Mouse (Mus musculus): ENCODE measurements around the gene Sh3bp2. TPM values are rescaled to one million over a fixed set of nuclear protein-coding genes. Genes with fewer than 3 reads are reported as not detected.

The Sh3bp2 gene
- polyA plus RNA-seq (2012; ENCODE audit: low replicate concordance): 90.1 and 98.1 TPM in 2 replicates

DNA sequence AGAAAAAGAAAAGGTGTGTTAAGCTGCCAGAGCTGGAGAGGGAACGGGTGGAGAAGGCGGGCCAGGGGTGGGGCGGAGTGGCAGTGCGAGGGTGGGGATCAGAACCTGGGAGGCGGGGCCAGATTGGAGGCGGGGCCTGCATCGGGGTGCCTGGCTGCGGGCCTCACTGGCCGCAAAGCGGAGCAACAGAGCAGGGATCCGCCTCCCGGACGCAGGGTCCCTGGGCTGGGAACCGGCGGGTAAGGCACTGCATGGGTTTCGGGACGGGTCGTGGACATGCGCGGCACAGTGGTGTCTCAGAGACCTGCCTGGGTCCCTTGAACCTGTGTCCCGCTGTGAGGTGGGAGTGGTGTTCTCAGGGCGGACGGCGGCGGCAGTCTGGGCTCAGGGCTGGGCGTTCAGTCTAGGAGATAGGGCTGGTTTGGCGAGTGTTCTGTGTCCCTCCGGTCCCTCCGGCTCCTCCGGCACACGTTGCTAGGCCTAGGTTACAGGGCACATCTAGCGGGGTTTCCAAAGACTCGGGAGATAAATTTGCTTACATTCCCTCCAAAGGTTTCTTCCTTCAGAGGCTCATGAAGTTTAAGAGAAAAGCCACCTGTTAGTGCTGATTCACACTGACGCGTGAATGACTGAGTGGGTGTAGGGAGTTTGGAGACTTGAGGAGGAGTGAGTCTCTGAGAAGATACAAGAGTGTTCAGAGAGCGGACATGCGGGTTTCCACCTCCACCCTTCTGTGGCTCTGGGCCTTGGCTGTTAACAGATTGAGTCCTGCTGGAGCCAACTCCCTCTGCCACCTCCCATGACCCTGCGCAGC, at the start of gene Sh3bp2:
Gene Sh3bp2, plus strand, starts transcription at position 176 of the 814 bp plus-strand sequence.

DNA sequence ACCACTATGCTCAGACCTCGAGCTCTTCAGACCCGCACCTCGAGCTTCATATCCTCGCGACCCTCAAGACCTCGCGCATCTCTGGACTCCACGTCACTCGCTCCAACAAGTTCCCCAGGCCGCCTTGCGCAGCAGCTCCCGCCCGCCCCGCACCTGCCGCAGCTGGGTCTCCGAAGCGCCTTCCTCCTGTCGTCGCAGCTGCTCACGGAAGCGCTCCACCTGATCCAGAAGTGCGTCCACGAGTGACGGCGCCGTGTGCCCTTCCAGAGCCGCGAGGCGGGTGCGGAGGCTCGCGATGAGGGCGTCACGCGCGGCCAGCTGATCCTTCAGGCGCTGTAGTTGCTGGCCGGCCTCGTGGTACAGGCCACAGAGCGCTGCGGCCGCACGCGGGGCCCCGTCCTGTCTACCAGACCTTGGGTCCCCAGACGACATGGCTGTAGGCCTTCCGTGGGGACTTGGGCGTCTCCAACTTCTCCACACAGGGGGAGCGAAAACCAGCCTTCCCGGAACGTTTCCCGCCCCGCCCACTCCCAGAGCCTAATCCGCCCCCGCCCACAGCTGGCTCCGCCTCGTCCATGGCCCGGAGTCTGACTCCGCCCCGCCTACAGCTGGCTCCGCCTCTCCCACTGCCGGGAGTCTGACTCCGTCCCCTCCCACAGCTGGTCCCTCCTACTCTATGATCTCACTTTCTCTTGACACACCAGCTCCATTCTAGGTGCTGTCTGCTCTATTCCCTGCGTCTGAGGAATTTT, 12.0 kb upstream of the Sh3bp2 start, which contains the start of gene Tnip2:
Gene Tnip2, minus strand, starts transcription at position 526 of the 752 bp plus-strand sequence.

DNA sequence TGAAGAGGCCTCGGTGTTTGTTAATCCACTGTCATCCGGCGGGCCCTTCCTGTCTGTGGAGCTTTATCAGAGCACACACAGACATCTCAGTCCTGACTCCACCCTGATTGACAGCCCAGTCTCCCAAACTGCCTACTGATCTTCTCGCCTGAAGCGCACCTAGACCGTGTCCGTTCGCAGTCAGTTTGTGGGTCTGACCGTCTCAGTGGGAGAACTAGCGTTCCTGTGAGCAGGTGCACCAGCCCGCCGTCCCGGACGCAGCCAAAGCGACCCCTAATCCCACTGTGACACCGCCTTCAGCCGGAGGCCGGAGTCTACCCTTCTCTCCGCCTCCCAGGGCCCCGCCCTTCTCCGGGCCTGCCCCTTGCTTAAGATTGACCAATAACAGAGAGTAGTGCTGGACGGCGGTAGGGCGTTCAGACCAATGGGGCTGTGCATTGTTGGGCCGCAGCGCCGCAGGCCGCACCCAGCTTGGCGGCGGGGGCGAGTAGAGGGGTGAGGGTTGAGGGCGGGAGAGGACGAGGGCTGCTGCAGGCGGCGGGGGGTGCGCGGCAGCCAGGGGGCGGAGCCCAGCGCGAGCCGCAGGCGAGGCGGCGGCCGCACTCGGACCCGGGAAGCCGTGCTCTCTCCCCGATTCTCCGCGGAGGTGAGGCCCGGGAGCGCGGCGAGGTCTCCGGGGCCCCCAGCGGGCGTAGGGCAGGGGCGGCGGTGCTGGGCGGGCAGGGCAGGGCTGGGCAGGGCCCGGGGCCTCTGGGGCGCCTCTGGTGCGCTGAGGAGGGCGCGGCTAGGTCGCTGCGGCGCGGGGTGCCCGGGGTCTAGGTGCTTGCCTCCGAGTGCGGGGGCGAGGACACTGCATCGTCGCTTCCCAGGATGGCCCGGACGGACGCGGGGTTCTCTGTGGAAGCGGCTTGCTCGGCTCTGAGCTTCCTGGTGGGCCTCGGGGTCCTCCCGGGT, 47.9 kb downstream of the Sh3bp2 start, which contains the start of gene Add1:
Gene Add1, plus strand, starts transcription at position 397 of the 954 bp plus-strand sequence.

Other genes with a start within 250 kb of the Sh3bp2 start
- gene Zfyve28, start 237.4 kb upstream of the Sh3bp2 start, polyA plus RNA-seq (2012; ENCODE audit: low replicate concordance): 3.0 and 12.3 TPM in 2 replicates
- 0.12 TPM in 1 of 2 replicates, not detected in the other for gene Cfap99, start 237.2 kb upstream of the Sh3bp2 start, polyA plus RNA-seq (2012; ENCODE audit: low replicate concordance)
- 11.1 and 22.1 TPM in 2 replicates for gene Rnf4, start 189.5 kb upstream of the Sh3bp2 start, polyA plus RNA-seq (2012; ENCODE audit: low replicate concordance)
- 21.4 and 25.8 TPM in 2 replicates for gene Fam193a, start 155.9 kb upstream of the Sh3bp2 start, polyA plus RNA-seq (2012; ENCODE audit: low replicate concordance)
- gene Tnip2, start 11.8 kb upstream of the Sh3bp2 start, polyA plus RNA-seq (2012; ENCODE audit: low replicate concordance): 9.3 and 14.2 TPM in 2 replicates
- 443 and 592 TPM in 2 replicates for gene Add1, start 47.8 kb downstream of the Sh3bp2 start, polyA plus RNA-seq (2012; ENCODE audit: low replicate concordance)
- gene Mfsd10, start 111.4 kb downstream of the Sh3bp2 start, polyA plus RNA-seq (2012; ENCODE audit: low replicate concordance): 177 and 427 TPM in 2 replicates
- 16.8 and 17.9 TPM in 2 replicates for gene Nop14, start 134.3 kb downstream of the Sh3bp2 start, polyA plus RNA-seq (2012; ENCODE audit: low replicate concordance)
- 1.2 and 2.6 TPM in 2 replicates for gene Grk4, start 134.5 kb downstream of the Sh3bp2 start, polyA plus RNA-seq (2012; ENCODE audit: low replicate concordance)
- gene Htt, start 235.9 kb downstream of the Sh3bp2 start, polyA plus RNA-seq (2012; ENCODE audit: low replicate concordance): 4.7 and 7.9 TPM in 2 replicates

Data from hematopoietic multipotent progenitor cell, adult 10-12 weeks (in vitro differentiated cells).